In the genomic region with DNA sequence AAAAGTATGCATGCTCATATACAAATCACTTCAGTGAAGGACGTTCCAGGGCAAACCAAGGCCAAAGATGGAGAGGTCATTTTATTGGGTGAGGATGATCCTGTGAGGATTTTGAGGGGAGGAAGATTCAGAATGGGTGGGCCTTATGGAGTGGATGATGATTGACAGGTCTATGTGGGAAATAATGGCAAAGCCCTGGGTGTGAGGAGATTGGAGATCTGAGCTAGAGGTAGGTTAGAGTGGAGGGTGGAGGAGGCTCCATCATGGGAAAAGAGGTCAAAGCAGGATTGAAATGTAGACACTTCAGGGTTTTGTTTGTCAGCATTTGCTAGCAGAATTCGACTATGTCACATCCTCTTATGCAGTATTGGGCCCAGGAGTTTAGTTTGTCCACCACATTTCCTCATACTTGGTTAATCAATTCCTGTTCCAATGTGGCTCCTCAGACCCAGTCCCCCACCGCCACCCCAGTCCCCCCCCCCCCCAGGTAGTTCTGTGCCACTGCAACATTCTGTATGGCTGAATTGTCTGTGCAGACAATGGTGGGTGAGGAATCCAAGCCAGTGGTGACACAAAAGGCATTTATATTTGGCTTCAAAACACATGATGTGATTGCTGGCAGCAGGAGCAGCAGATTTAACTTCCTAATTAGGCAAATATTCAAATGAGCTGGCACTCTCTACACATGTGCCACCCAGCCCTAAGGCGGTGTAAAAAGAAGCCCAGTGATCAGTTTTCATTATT, we compare ENCODE assay signal across 14 mouse cellular contexts.
A peak's percentile ranks its signal among the peaks of the same experiment; 100 is the strongest.
DNase-seq lines count a peak whose midpoint lies in the region; ATAC-seq lines count a peak whose summit lies in the region.
"Had no signal": no experiment of that assay in that cellular context is flagged by ENCODE, and none has a peak within 500 bp of the region (broad histone marks: within the 10 kb centered on the region; RNA-seq: fewer than 3 reads in every experiment).

No protein-coding gene starts in this region.

- H3K4me3 ChIP-seq in forebrain, embryonic 15.5 days = no peak overlapping the region
- H3K4me3 ChIP-seq in neural tube, embryonic 14.5 days (ENCODE audit: low read depth, low read length) = no peak overlapping the region
- H3K4me3 ChIP-seq: embryonic facial prominence, embryonic 12.5 days; liver, embryonic 12.5 days had no signal

- no peaks in the 10 kb centered on the region for H3K27me3 ChIP-seq in forebrain, embryonic 15.5 days
- no peaks in the 10 kb centered on the region for H3K27me3 ChIP-seq in neural tube, embryonic 14.5 days (ENCODE audit: control insufficient read depth, insufficient read depth, low read length)
- H3K27me3 ChIP-seq: embryonic facial prominence, embryonic 12.5 days; liver, embryonic 12.5 days had no signal

- peak; percentile 77 for DNase-seq in left cerebral cortex, adult 11 months (ENCODE audit: low spot score)
- no peak for DNase-seq in left cerebral cortex, postnatal 36 days (ENCODE audit: low spot score in 2 of 2)
- DNase-seq in layer of hippocampus, adult 9-11 months = peak; percentile 89
- DNase-seq in adrenal gland, postnatal 14 days = no peak
- DNase-seq in ovary, postnatal 14 days (ENCODE audit: low spot score) = no peak
- DNase-seq in urinary bladder, adult 18-20 months (ENCODE audit: low spot score in 2 of 2) = no peak
- DNase-seq: gastrocnemius, postnatal 14 days; heart, postnatal 4 days; kidney, postnatal 10 days; lung, postnatal 4 days had no signal

- no peaks in the 10 kb centered on the region for H3K36me3 ChIP-seq in forebrain, embryonic 15.5 days
- H3K36me3 ChIP-seq in neural tube, embryonic 14.5 days (ENCODE audit: control insufficient read depth, insufficient read depth, low read length) = no peaks in the 10 kb centered on the region
- H3K36me3 ChIP-seq: embryonic facial prominence, embryonic 12.5 days; liver, embryonic 12.5 days had no signal

- H3K27ac ChIP-seq in forebrain, embryonic 15.5 days (replicated peaks) = peak overlapping the region; percentile 84
- peak overlapping the region; percentile 70 for H3K27ac ChIP-seq in neural tube, embryonic 14.5 days (ENCODE audit: low read depth, low read length)
- H3K27ac ChIP-seq: embryonic facial prominence, embryonic 12.5 days; liver, embryonic 12.5 days had no signal

- intact Hi-C loops in left cerebral cortex, postnatal 36 days (cut with DNase I) = no loop called here

- no peak overlapping the region for H3K9ac ChIP-seq in forebrain, embryonic 15.5 days (replicated peaks)
- H3K9ac ChIP-seq in neural tube, embryonic 14.5 days (replicated peaks; ENCODE audit: low read depth, low read length) = no peak overlapping the region
- H3K9ac ChIP-seq: embryonic facial prominence, embryonic 12.5 days; liver, embryonic 12.5 days had no signal

- H3K9me3 ChIP-seq in forebrain, embryonic 15.5 days = no peaks in the 10 kb centered on the region
- H3K9me3 ChIP-seq in neural tube, embryonic 14.5 days (ENCODE audit: control insufficient read depth, low read length) = no peaks in the 10 kb centered on the region
- H3K9me3 ChIP-seq: embryonic facial prominence, embryonic 12.5 days; liver, embryonic 12.5 days had no signal

- no peak overlapping the region for H3K4me2 ChIP-seq in forebrain, embryonic 15.5 days (replicated peaks)
- H3K4me2 ChIP-seq in neural tube, embryonic 14.5 days (ENCODE audit: low read depth, low read length) = no peak overlapping the region
- H3K4me2 ChIP-seq: embryonic facial prominence, embryonic 12.5 days; liver, embryonic 12.5 days had no signal

- H3K4me1 ChIP-seq in forebrain, embryonic 15.5 days = peaks cover 20% of the 10 kb centered on the region
- H3K4me1 ChIP-seq in neural tube, embryonic 14.5 days (ENCODE audit: control insufficient read depth, insufficient read depth, low read length) = peaks cover 11% of the 10 kb centered on the region; the same call in 1 of the 2 replicates
- H3K4me1 ChIP-seq: embryonic facial prominence, embryonic 12.5 days; liver, embryonic 12.5 days had no signal

- ATAC-seq in forebrain, embryonic 15.5 days (replicated peaks) = peak; percentile 95
- ATAC-seq in neural tube, embryonic 14.5 days (ENCODE audit: low read depth) = peak; percentile 80
- ATAC-seq: liver, embryonic 12.5 days had no signal

- 41% methylated on average over 4 of the region's 4 CpGs for WGBS in forebrain, embryonic 15.5 days
- WGBS in neural tube, embryonic 14.5 days = 40% methylated on average over 4 of the region's 4 CpGs

Comparison
In these comparisons a context has a peak if more than half of its experiments do, and no peak if none do; other contexts are left out.
1. DNase-seq: peak in left cerebral cortex, adult 11 months (single experiment) and layer of hippocampus, adult 9-11 months (single experiment); none in left cerebral cortex, postnatal 36 days (0 of 2), adrenal gland, postnatal 14 days (single experiment), ovary, postnatal 14 days (single experiment) and urinary bladder, adult 18-20 months (0 of 2).